Mouse (Mus musculus): ENCODE results near the gene Cdrt4. TPM values are rescaled to one million over a fixed set of nuclear protein-coding genes. Genes with fewer than 3 reads are reported as not detected.

Gene Cdrt4
- polyA plus RNA-seq, 1 experiment, result not detected

DNA sequence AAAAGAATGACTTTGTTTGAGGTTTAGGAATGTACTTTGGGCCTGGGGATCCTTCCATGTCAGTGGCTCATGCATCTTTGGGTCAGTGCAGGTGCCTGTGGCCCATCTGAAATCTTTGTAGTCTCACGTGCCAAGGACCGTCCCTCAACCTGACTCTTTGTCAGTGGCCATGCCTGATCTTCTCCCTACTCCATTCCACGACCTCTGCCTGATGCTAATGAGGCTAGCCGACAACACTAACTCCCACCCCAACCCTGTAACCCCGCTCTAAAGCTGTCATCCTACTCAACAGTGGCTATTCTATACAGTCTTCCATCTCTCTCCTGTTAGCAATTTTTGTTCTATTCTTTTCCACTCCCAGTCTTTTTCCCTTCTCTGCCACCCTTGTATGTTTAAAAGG lies 4.2 kb downstream of the Cdrt4 start:
- TF ChIP-seq CTCF (IDR thresholded peaks at IDR 0.05; ENCODE audit: borderline replicate concordance, control insufficient read depth, extremely low read depth, insufficient read depth, low read length, poor library complexity) (no peak), POLR2A (IDR thresholded peaks at IDR 0.05; ENCODE audit: control insufficient read depth, extremely low read depth, insufficient read depth, low read length, poor library complexity) (no peak)
- Histone ChIP-seq H3K27ac (ENCODE audit: control insufficient read depth, insufficient read depth, low read length) (no peak overlapping the region), H3K27me3 (ENCODE audit: control insufficient read depth, insufficient read depth, low read length) (no peaks in the 10 kb centered on the region), H3K4me1 (replicated peaks; ENCODE audit: control insufficient read depth, insufficient read depth, low read length) (no peaks in the 10 kb centered on the region), H3K4me3 (ENCODE audit: control insufficient read depth, insufficient read depth, low read length) (no peak overlapping the region), H3K36me3 (ENCODE audit: control insufficient read depth, insufficient read depth, low read length) (no peaks in the 10 kb centered on the region)
- WGBS, result 87% methylated on average over 5 of the region's 5 CpGs
- no peak for DNase-seq

GRCm38 (mm10) chr11:62955776-62956175 lies 4.8 kb downstream of the Cdrt4 start:
- H3K4me3 ChIP-seq (ENCODE audit: control insufficient read depth, insufficient read depth, low read length), result no peak overlapping the region
- TF ChIP-seq POLR2A (IDR thresholded peaks at IDR 0.05; ENCODE audit: control insufficient read depth, extremely low read depth, insufficient read depth, low read length, poor library complexity) (no peak), CTCF (IDR thresholded peaks at IDR 0.05; ENCODE audit: borderline replicate concordance, control insufficient read depth, extremely low read depth, insufficient read depth, low read length, poor library complexity) (no peak)
- H3K27ac ChIP-seq (ENCODE audit: control insufficient read depth, insufficient read depth, low read length), result no peak overlapping the region
- H3K27me3 ChIP-seq (ENCODE audit: control insufficient read depth, insufficient read depth, low read length), result no peaks in the 10 kb centered on the region
- no peaks in the 10 kb centered on the region for H3K36me3 ChIP-seq (ENCODE audit: control insufficient read depth, insufficient read depth, low read length)
- no peak for DNase-seq
- H3K4me1 ChIP-seq (replicated peaks; ENCODE audit: control insufficient read depth, insufficient read depth, low read length), result no peaks in the 10 kb centered on the region
- 37% methylated on average over 6 of the region's 6 CpGs for WGBS

DNA sequence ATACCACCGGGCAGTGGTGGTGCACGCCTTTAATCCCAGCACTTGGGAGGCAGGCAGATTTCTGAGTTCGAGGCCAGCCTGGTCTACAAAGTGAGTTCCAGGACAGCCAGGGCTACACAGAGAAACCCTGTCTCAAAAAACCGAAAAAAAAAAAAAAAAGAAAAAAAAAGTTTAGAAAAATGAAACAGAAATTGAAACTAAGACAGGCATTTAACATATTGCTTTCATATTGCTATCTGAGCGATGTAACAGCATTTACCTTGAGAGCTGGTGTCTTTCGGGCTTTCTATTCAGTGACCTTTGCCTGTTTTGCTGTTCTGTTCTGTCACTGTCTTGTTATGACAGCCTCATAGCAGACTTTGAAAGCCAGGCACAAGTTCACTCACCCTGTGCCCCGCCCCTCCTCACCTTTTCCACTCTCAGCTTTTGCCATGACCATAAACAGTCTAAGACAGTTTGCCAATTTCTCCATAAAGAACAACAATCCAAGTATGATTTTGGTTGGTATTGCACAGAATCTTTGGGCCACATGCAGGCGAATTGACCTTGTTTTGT lies 6.7 kb downstream of the Cdrt4 start:
- WGBS, result 86% methylated on average over 8 of the region's 8 CpGs
- Histone ChIP-seq H3K36me3 (ENCODE audit: control insufficient read depth, insufficient read depth, low read length) (no peaks in the 10 kb centered on the region), H3K4me1 (replicated peaks; ENCODE audit: control insufficient read depth, insufficient read depth, low read length) (no peaks in the 10 kb centered on the region), H3K27ac (ENCODE audit: control insufficient read depth, insufficient read depth, low read length) (no peak overlapping the region), H3K27me3 (ENCODE audit: control insufficient read depth, insufficient read depth, low read length) (no peaks in the 10 kb centered on the region), H3K4me3 (ENCODE audit: control insufficient read depth, insufficient read depth, low read length) (no peak overlapping the region)
- DNase-seq, result no peak
- TF ChIP-seq CTCF (IDR thresholded peaks at IDR 0.05; ENCODE audit: borderline replicate concordance, control insufficient read depth, extremely low read depth, insufficient read depth, low read length, poor library complexity) (no peak), POLR2A (IDR thresholded peaks at IDR 0.05; ENCODE audit: control insufficient read depth, extremely low read depth, insufficient read depth, low read length, poor library complexity) (no peak)

DNA sequence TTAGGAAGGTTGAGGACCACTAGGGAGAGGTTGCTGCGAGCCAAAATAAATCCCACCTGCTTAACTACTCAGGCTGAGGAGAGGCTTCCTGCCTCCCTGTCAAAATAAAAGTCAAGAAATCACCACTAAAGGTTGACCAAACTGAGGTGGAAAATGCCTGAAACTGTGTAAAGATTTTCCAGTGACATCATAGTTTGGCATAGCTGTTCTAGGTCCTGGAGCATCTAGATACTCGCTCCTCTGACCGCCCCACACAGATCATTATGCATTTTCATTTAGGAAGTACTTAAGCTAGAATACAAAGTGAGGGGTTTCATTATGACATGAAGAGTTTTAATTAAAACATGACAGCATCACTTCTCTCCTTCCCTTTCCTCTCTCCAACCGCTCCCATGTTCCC lies 12.3 kb downstream of the Cdrt4 start:
- Histone ChIP-seq H3K27me3 (ENCODE audit: control insufficient read depth, insufficient read depth, low read length) (no peaks in the 10 kb centered on the region), H3K4me3 (ENCODE audit: control insufficient read depth, insufficient read depth, low read length) (no peak overlapping the region), H3K36me3 (ENCODE audit: control insufficient read depth, insufficient read depth, low read length) (no peaks in the 10 kb centered on the region), H3K27ac (ENCODE audit: control insufficient read depth, insufficient read depth, low read length) (no peak overlapping the region), H3K4me1 (replicated peaks; ENCODE audit: control insufficient read depth, insufficient read depth, low read length) (no peaks in the 10 kb centered on the region)
- 85% methylated on average over 4 of the region's 4 CpGs for WGBS
- TF ChIP-seq POLR2A (IDR thresholded peaks at IDR 0.05; ENCODE audit: control insufficient read depth, extremely low read depth, insufficient read depth, low read length, poor library complexity) (no peak), CTCF (IDR thresholded peaks at IDR 0.05; ENCODE audit: borderline replicate concordance, control insufficient read depth, extremely low read depth, insufficient read depth, low read length, poor library complexity) (no peak)
- DNase-seq, result no peak

- Histone ChIP-seq H3K4me1 (replicated peaks; ENCODE audit: control insufficient read depth, insufficient read depth, low read length) (no peaks in the 10 kb centered on the region), H3K4me3 (ENCODE audit: control insufficient read depth, insufficient read depth, low read length) (no peak overlapping the region), H3K36me3 (ENCODE audit: control insufficient read depth, insufficient read depth, low read length) (no peaks in the 10 kb centered on the region), H3K27ac (ENCODE audit: control insufficient read depth, insufficient read depth, low read length) (no peak overlapping the region), H3K27me3 (ENCODE audit: control insufficient read depth, insufficient read depth, low read length) (no peaks in the 10 kb centered on the region)
- 73% methylated on average over 3 of the region's 3 CpGs for WGBS
- TF ChIP-seq POLR2A (IDR thresholded peaks at IDR 0.05; ENCODE audit: control insufficient read depth, extremely low read depth, insufficient read depth, low read length, poor library complexity), result no peak
- no peak for TF ChIP-seq CTCF (IDR thresholded peaks at IDR 0.05; ENCODE audit: borderline replicate concordance, control insufficient read depth, extremely low read depth, insufficient read depth, low read length, poor library complexity)
- DNase-seq, result no peak
Measured at GRCm38 (mm10) chr11:62966424-62966764, 15.4 kb downstream of the Cdrt4 start.

DNA sequence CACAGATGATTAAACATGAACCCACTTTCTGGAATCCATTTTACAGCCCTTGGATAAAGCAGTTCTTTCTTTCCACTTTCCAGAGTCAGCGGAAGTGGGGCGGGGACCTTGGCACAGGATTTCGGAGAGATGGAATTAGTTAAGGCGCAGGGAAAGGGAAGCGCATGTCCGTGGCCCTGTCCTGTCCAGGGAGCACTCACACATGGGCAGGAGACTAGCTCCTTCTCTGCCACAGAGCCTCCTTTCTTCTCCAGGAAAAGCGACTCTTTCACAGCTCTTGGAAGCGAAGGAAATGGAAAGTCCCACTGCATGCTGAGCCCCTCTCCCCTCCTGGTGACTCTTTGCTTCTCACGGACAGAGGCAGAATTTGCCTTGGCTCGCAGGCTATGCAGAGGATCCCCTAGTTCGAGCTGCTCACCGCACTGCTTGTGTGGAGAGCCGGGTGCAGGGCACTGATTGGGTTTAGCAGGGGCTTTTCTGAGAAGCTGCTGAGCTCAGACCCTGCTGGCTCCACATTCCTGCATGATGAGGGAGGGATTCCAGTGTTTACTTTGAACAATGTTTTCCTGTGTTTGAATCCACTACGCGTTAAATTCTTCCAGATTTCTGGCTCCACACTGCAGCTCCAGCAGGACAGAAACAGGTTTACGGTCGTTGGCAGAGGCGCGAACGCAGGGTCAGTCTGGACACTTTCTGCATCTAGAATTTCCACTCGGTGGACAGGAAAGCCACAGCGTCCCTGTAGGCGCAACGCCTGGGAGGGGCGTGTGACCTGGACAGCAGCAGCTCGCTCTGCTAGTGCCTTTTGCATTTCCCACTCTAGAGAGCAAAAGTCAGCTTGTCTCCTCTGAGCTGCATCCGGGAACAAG lies 16.0 kb downstream of the Cdrt4 start:
- no peaks in the 10 kb centered on the region for H3K27me3 ChIP-seq (ENCODE audit: control insufficient read depth, insufficient read depth, low read length)
- no peaks in the 10 kb centered on the region for H3K36me3 ChIP-seq (ENCODE audit: control insufficient read depth, insufficient read depth, low read length)
- 24% methylated on average over 27 of the region's 27 CpGs for WGBS
- H3K4me1 ChIP-seq (replicated peaks; ENCODE audit: control insufficient read depth, insufficient read depth, low read length), result no peaks in the 10 kb centered on the region
- DNase-seq, result no peak
- H3K27ac ChIP-seq (ENCODE audit: control insufficient read depth, insufficient read depth, low read length), result no peak overlapping the region
- no peak overlapping the region for H3K4me3 ChIP-seq (ENCODE audit: control insufficient read depth, insufficient read depth, low read length)
- TF ChIP-seq CTCF (IDR thresholded peaks at IDR 0.05; ENCODE audit: borderline replicate concordance, control insufficient read depth, extremely low read depth, insufficient read depth, low read length, poor library complexity), result no peak
- TF ChIP-seq POLR2A (IDR thresholded peaks at IDR 0.05; ENCODE audit: control insufficient read depth, extremely low read depth, insufficient read depth, low read length, poor library complexity), result no peak

All from thymus, adult 2 months (tissue).